Mouse (Mus musculus) embryonic facial prominence, embryonic 15.5 days (tissue): Measurements from ENCODE around the gene Phf23. TPM values are rescaled to one million over a fixed set of nuclear protein-coding genes. Genes with fewer than 3 reads are reported as not detected.

Source experiments
- ATAC-seq: fragments of 200-750 bp; cut with Nextera tagmentation; 2 replicates; pipeline ENCODE4 v1.8.0; 2017; ENCODE audit warnings: low read depth, moderate TSS enrichment; ENCODE audit not compliant: insufficient number of reproducible peaks, low FRiP score, low TSS enrichment
- H3K27ac ChIP-seq: fragments of 300-500 bp; sonication (generic); replicated peaks from 2 replicates; pipeline ENCODE4 v1.5.1; 2015; ENCODE audit warnings: mild to moderate bottlenecking, inconsistent platforms
- H3K27me3 ChIP-seq: fragments of 300-500 bp; sonication (generic); 2 replicates; pipeline ENCODE4 v1.6.1; 2015; ENCODE audit warnings: inconsistent platforms
- H3K36me3 ChIP-seq: fragments of 300-500 bp; sonication (generic); 2 replicates; pipeline ENCODE4 v1.6.1; 2015; ENCODE audit warnings: mild to moderate bottlenecking, inconsistent platforms
- H3K4me1 ChIP-seq: fragments of 300-500 bp; sonication (generic); 2 replicates; pipeline ENCODE4 v1.6.1; 2015; ENCODE audit warnings: inconsistent platforms
- H3K4me2 ChIP-seq: fragments of 300-500 bp; sonication (generic); replicated peaks from 2 replicates; pipeline ENCODE4 v1.6.1; 2015; ENCODE audit warnings: mild to moderate bottlenecking, inconsistent platforms
- H3K4me3 ChIP-seq: fragments of 300-500 bp; sonication (generic); replicated peaks from 2 replicates; pipeline ENCODE4 v1.5.1; 2015; ENCODE audit warnings: mild to moderate bottlenecking, inconsistent platforms
- H3K9ac ChIP-seq: fragments of 300-500 bp; sonication (generic); 2 replicates; pipeline ENCODE4 v1.6.1; 2015; ENCODE audit warnings: inconsistent platforms
- H3K9me3 ChIP-seq: fragments of 300-500 bp; sonication (generic); replicated peaks from 2 replicates; pipeline ENCODE4 v1.6.1; 2016; ENCODE audit warnings: inconsistent platforms
- WGBS: fragments of 180-500 bp; shearing (Covaris S2); methylation state at CpG from one replicate; pipeline ENCODE4 v1.1.7; 2015; 5-methylcytosine and 5-hydroxymethylcytosine counted together
- polyA plus RNA-seq: library from polyadenylated mRNA; unstranded; fragments of >200 nt; fragmentation: Nextera tagmentation; extraction: Ambion mirVana; gene quantifications from 2 replicates; pipeline ENCODE4 v1.2.1, GENCODE M21; 2015

Phf23 gene
- polyA plus RNA-seq, 1 experiment from 2014 or later: 77.8 TPM

GRCm38 (mm10) chr11:69991711-69992110, 3.9 kb upstream of the Phf23 start:
- Histone ChIP-seq H3K36me3 (peaks cover 52% of the 10 kb centered on the region), H3K27ac (peak overlapping the region; percentile 97), H3K9me3 (no peaks in the 10 kb centered on the region), H3K4me3 (peak overlapping the region; percentile 80), H3K4me2 (peak overlapping the region; percentile 73), H3K4me1 (peaks cover 18% of the 10 kb centered on the region), H3K27me3 (no peaks in the 10 kb centered on the region), H3K9ac (peak overlapping the region; percentile 87)
- WGBS: under 1% methylated on average over 15 of the region's 15 CpGs
- ATAC-seq: peak; percentile 1; the same call in 1 of the 2 replicates

GRCm38 (mm10) chr11:69992396-69992795, 3.2 kb upstream of the Phf23 start:
- 76% methylated on average over 10 of the region's 10 CpGs for WGBS
- Histone ChIP-seq H3K9ac (peak overlapping the region; percentile 39), H3K4me3 (peak overlapping the region; percentile 80), H3K9me3 (no peaks in the 10 kb centered on the region), H3K4me2 (peak overlapping the region; percentile 73), H3K27me3 (no peaks in the 10 kb centered on the region), H3K4me1 (peaks cover 21% of the 10 kb centered on the region), H3K27ac (no peak overlapping the region), H3K36me3 (peaks cover 47% of the 10 kb centered on the region)
- no peak for ATAC-seq

GRCm38 (mm10) chr11:69992932-69993331, 2.6 kb upstream of the Phf23 start:
- 83% methylated on average over 3 of the region's 3 CpGs for WGBS
- Histone ChIP-seq H3K9me3 (no peaks in the 10 kb centered on the region), H3K27me3 (no peaks in the 10 kb centered on the region), H3K27ac (no peak overlapping the region), H3K9ac (no peak overlapping the region), H3K36me3 (peaks cover 44% of the 10 kb centered on the region), H3K4me3 (peak overlapping the region; percentile 80), H3K4me1 (peaks cover 26% of the 10 kb centered on the region), H3K4me2 (peak overlapping the region; percentile 73)
- ATAC-seq: no peak

GRCm38 (mm10) chr11:69994401-69995090, 1.0 kb upstream of the Phf23 start:
- no peak overlapping the region for H3K4me2 ChIP-seq
- H3K9ac ChIP-seq: no peak overlapping the region
- peaks cover 44% of the 10 kb centered on the region for H3K36me3 ChIP-seq
- H3K4me3 ChIP-seq: no peak overlapping the region
- ATAC-seq: no peak
- no peaks in the 10 kb centered on the region for H3K27me3 ChIP-seq
- H3K9me3 ChIP-seq: no peaks in the 10 kb centered on the region
- 0 out of 2 replicates have a peak overlapping the region, but pooled peaks have one; percentile 17 for H3K27ac ChIP-seq
- WGBS: 86% methylated on average over 11 of the region's 11 CpGs
- H3K4me1 ChIP-seq: peaks cover 40% of the 10 kb centered on the region

GRCm38 (mm10) chr11:69996161-69997061, 834 bp downstream of the Phf23 start:
- peak overlapping the region; percentile 97 for H3K9ac ChIP-seq
- no peaks in the 10 kb centered on the region for H3K27me3 ChIP-seq
- H3K4me3 ChIP-seq: peak overlapping the region; percentile 95
- WGBS: under 1% methylated on average over 66 of the region's 66 CpGs
- peak; percentile 5; the same call in 1 of the 2 replicates for ATAC-seq
- peaks cover 42% of the 10 kb centered on the region for H3K36me3 ChIP-seq
- peak overlapping the region; percentile 99 for H3K27ac ChIP-seq
- no peaks in the 10 kb centered on the region for H3K9me3 ChIP-seq
- H3K4me1 ChIP-seq: peaks cover 46% of the 10 kb centered on the region
- H3K4me2 ChIP-seq: peak overlapping the region; percentile 53

- Histone ChIP-seq H3K4me3 (peak overlapping the region; percentile 95), H3K27ac (peak overlapping the region; percentile 99), H3K36me3 (peaks cover 42% of the 10 kb centered on the region), H3K4me1 (peaks cover 52% of the 10 kb centered on the region), H3K9ac (peak overlapping the region; percentile 97), H3K9me3 (no peaks in the 10 kb centered on the region), H3K27me3 (no peaks in the 10 kb centered on the region), H3K4me2 (peak overlapping the region; percentile 53)
- peak; percentile 36 for ATAC-seq
- 1% methylated on average over 34 of the region's 44 CpGs for WGBS
Measured at GRCm38 (mm10) chr11:69997070-69997509, 1.5 kb downstream of the Phf23 start.

- Histone ChIP-seq H3K9me3 (no peaks in the 10 kb centered on the region), H3K4me2 (no peak overlapping the region), H3K4me1 (peaks cover 59% of the 10 kb centered on the region), H3K27me3 (no peaks in the 10 kb centered on the region), H3K9ac (no peak overlapping the region), H3K4me3 (0 out of 2 replicates have a peak overlapping the region, but pooled peaks have one; percentile 2), H3K27ac (no peak overlapping the region), H3K36me3 (peaks cover 34% of the 10 kb centered on the region)
- no peak for ATAC-seq
- 88% methylated on average over 27 of the region's 27 CpGs for WGBS
Measured at GRCm38 (mm10) chr11:69998567-69999491, 3.3 kb downstream of the Phf23 start.

- no peaks in the 10 kb centered on the region for H3K9me3 ChIP-seq
- peak overlapping the region; percentile 83 for H3K4me3 ChIP-seq
- H3K4me1 ChIP-seq: peaks cover 55% of the 10 kb centered on the region
- H3K36me3 ChIP-seq: peaks cover 26% of the 10 kb centered on the region
- peak overlapping the region; percentile 69; the same call in 1 of the 2 replicates for H3K4me2 ChIP-seq
- peak overlapping the region; percentile 98 for H3K27ac ChIP-seq
- ATAC-seq: no peak
- H3K9ac ChIP-seq: no peak overlapping the region
- 82% methylated on average over 8 of the region's 8 CpGs for whole genome bisulfite sequencing
- H3K27me3 ChIP-seq: no peaks in the 10 kb centered on the region
Measured at GRCm38 (mm10) chr11:69999666-70000065, 4.1 kb downstream of the Phf23 start.

- H3K27ac ChIP-seq: peak within 1 kb of the TSS; percentile 98
- peaks cover 53% of the 10 kb centered on the region for H3K4me1 ChIP-seq
- no peaks in the 10 kb centered on the region for H3K27me3 ChIP-seq
- H3K9ac ChIP-seq: peak within 1 kb of the TSS; percentile 90
- H3K4me2 ChIP-seq: peak within 1 kb of the TSS; percentile 69
- H3K9me3 ChIP-seq: no peaks in the 10 kb centered on the region
- ATAC-seq: peak; percentile 64
- under 1% methylated on average over 48 of the region's 48 CpGs for WGBS
- peak within 1 kb of the TSS; percentile 83 for H3K4me3 ChIP-seq
- H3K36me3 ChIP-seq: peaks cover 31% of the 10 kb centered on the region
Measured at GRCm38 (mm10) chr11:70000396-70000898, 4.9 kb downstream of the Phf23 start, which contains the start of gene Dvl2. Gene Dvl2 (plus strand): TSS chr11:70000595.

- Histone ChIP-seq H3K27me3 (no peaks in the 10 kb centered on the region), H3K27ac (peak overlapping the region; percentile 98), H3K9me3 (no peaks in the 10 kb centered on the region), H3K4me1 (peaks cover 53% of the 10 kb centered on the region), H3K9ac (peak overlapping the region; percentile 90), H3K4me3 (peak overlapping the region; percentile 83), H3K4me2 (peak overlapping the region; percentile 69), H3K36me3 (peaks cover 39% of the 10 kb centered on the region)
- 8% methylated on average over 8 of the region's 8 CpGs for WGBS
- ATAC-seq: no peak
Measured at GRCm38 (mm10) chr11:70001159-70001558, 5.6 kb downstream of the Phf23 start.
